Mouse (Mus musculus): Measurements from ENCODE around the gene Maco1. TPM values are rescaled to one million over a fixed set of nuclear protein-coding genes. Genes with fewer than 3 reads are reported as not detected.

The Maco1 gene
- 33.7 TPM for polyA plus RNA-seq (2017; shearing (Covaris generic))

DNA sequence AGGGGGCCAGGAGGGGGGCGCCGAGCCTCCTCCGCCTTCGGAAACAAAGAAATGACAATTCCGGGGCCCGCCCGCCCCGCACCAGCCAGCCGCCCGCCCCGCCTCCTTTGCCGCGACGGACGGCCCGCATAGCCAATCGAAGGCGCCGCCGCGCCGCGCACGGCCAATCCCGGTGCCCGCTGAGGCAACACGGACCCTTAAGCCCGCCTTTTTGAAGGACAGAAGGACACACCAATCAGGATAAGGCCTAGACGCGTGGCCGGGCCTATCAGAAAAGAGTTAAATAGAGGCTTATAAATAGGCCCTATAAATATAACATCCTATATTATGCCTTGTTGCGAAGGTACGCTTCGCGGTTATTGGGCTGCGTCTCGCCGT, at the start of gene Maco1:
Maco1 (minus strand) TSS at position 87 of the 378 bp plus-strand sequence.

DNA sequence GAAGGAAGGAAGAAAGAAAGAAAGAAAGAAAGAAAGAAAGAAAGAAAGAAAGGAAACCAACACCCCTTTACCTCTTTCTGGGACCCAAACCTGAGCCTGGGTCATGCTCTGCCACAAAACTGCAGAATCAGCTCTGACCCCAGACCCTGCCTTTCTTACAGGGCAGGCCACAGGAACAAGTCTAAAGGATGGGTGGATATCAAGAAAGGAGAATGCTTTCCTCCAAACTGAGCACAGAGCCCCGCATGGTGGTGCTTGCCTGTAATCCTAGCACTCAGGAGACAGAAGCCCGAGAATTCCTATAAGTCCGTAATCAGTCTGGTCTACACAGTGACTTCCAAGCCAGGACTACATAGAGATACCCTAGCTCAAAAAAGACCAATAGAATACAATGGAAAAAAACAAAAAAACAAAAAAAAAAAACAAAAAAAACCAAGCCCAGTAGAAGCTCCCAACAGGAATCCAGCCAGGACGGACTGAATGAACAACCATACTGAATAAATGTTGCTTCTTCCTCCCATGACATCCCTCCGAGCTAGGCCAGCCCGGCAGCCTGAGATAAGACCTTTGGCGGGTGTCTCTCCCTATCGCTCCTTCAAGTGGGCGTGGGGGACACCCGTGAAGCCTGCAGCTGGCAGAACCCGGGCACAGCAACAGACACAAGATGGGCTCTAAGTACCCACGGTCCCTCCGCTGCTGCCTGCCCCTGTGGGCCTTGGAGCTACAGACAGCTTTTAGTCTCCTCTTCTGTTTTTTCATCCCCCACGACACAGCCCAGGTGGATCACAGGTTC, 11.0 kb upstream of the Maco1 start, which contains the start of gene Rhd:
Rhd (plus strand) TSS at position 600 of the 793 bp plus-strand sequence.

DNA sequence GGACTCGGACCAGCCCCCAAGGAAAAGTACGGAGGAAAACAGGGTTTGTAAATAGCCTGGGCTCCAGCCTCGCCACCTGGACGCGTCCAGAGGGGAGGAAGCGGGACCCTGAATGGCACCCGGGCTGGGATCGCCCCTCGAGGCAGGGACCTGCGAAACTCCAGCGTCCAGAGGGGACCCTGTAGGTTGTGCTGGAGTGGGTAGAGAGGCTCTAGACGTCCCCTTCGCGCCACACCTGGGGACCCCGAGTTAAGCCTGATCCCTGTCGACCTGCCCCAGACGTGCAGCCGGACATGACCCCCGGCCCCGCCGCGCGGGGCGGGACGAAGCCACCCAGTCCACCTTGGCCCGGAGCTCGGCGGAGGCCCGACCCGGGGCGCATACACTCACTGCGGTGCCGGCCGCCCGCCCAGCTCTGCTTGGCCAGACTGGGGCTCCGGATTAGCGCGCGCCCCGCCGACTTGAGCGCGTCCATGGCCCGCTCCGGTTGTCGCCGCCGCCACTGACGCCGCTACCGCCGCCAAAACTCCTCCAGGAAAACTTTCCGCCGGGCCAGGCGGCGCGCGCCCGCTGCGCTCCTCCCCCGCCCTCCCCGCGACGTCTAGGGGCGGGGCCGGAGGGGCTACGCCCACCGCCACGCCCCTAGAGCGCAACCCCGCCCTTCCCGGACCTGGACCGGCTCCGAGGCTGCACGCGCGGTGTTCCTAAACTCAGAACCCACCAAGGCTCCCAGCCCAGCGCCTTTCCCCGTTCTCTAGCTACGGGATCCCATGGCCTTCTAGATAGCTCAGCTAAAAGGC, 85.5 kb downstream of the Maco1 start, which contains the start of gene Ldlrap1:
Ldlrap1 (minus strand) TSS at position 599 of the 800 bp plus-strand sequence.

Other genes starting within 250 kb of the Maco1 start
- 6.2 TPM for gene Man1c1, start 149.1 kb downstream of the Maco1 start, polyA plus RNA-seq (2017; shearing (Covaris generic))
- 79.9 TPM for gene Ldlrap1, start 85.3 kb downstream of the Maco1 start, polyA plus RNA-seq (2017; shearing (Covaris generic))
- not detected for gene Rhd, start 11.2 kb upstream of the Maco1 start, polyA plus RNA-seq (2017; shearing (Covaris generic))
- gene Tmem50a, start 61.7 kb upstream of the Maco1 start, polyA plus RNA-seq (2017; shearing (Covaris generic)), result 307 TPM
- 883 TPM for gene Rsrp1, start 70.2 kb upstream of the Maco1 start, polyA plus RNA-seq (2017; shearing (Covaris generic))
- gene Syf2, start 77.6 kb upstream of the Maco1 start, polyA plus RNA-seq (2017; shearing (Covaris generic)), result 342 TPM